Mouse (Mus musculus): ENCODE measurements at regions not wholly inside any gene's neighbourhood (a gene's known extent, or its start where the extent isn't known, plus 50 kb on each side); places are given as distances from the start of the nearest gene placed in this dataset.

DNA sequence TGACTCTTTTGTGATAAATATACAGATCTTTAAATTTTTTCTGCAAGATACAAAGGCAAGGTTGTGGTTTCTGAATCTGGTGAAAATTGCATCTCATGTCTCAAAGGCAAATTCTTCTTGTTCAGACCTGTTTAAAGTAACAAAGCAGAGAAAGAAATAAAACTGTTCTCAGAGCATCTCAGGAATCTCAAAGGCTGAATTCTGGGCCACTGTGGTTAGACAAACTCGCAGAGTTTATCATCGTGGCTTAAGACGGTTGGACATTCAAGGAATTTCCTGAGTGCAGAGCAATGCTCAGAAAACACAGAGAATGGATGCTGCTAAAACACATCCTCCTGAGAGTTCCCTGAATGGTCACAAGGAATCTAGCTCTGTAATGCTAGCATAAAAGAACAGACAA is 429.5 kb upstream of the Pbx1 start:
- TF ChIP-seq CTCF (IDR thresholded peaks at IDR 0.05) (no peak), POLR2A (IDR thresholded peaks at IDR 0.05; ENCODE audit: insufficient read depth, low read depth, low read length) (no peak), EP300 (IDR thresholded peaks at IDR 0.05; ENCODE audit: insufficient read depth, low read depth, low read length) (no peak)
